Mouse (Mus musculus) adipose tissue, adult 10 weeks (tissue): Measurements from ENCODE around the gene Dnajc16. TPM values are rescaled to one million over a fixed set of nuclear protein-coding genes. Genes with fewer than 3 reads are reported as not detected.

Experiments used
- polyA plus RNA-seq: library from polyadenylated mRNA; stranded (reverse); fragments of 350-450 nt; fragmentation: Illumina TruSeq; extraction: RNeasy Lipid Tissue Mini Kit (QIAGEN cat#74804); gene quantifications from one replicate; pipeline ENCODE4 v1.2.3, GENCODE M21; 2014; ENCODE audit warnings: low read depth, low replicate concordance

Gene Dnajc16
- 13.8 TPM for polyA plus RNA-seq

GRCm38 (mm10) chr4:141790524-141790990 lies at the start of gene Dnajc16:
Gene Dnajc16, minus strand, starts transcription at chr4:141790931.

GRCm38 (mm10) chr4:141826060-141826459 lies 35.3 kb upstream of the Dnajc16 start, which contains the start of gene Cela2a:
Gene Cela2a, minus strand, starts transcription at chr4:141826160.

GRCm38 (mm10) chr4:141793282-141794151 lies 2.8 kb upstream of the Dnajc16 start, which contains the start of gene Casp9:
Gene Casp9, plus strand, starts transcription at chr4:141793612.

GRCm38 (mm10) chr4:141746578-141747346 lies 44.0 kb downstream of the Dnajc16 start, which contains the start of gene Agmat:
Gene Agmat, plus strand, starts transcription at chr4:141746672.

GRCm38 (mm10) chr4:141722731-141723672 lies 67.7 kb downstream of the Dnajc16 start, which contains the start of gene Ddi2:
Gene Ddi2, minus strand, starts transcription at chr4:141723419.

Other genes starting within 250 kb of the Dnajc16 start
- 28.6 TPM for gene Fblim1, start 184.8 kb downstream of the Dnajc16 start, polyA plus RNA-seq
- gene Tmem82, start 172.3 kb downstream of the Dnajc16 start, polyA plus RNA-seq: 0.89 TPM
- gene Slc25a34, start 167.1 kb downstream of the Dnajc16 start, polyA plus RNA-seq: 1.7 TPM
- gene Plekhm2, start 126.0 kb downstream of the Dnajc16 start, polyA plus RNA-seq: 35.6 TPM
- gene Rsc1a1, start 105.3 kb downstream of the Dnajc16 start, polyA plus RNA-seq: 4.3 TPM
- 17.4 TPM for gene Ddi2, start 67.5 kb downstream of the Dnajc16 start, polyA plus RNA-seq
- gene Agmat, start 44.3 kb downstream of the Dnajc16 start, polyA plus RNA-seq: not detected
- gene Casp9, start 2.7 kb upstream of the Dnajc16 start, polyA plus RNA-seq: 27.0 TPM
- gene Cela2a, start 35.2 kb upstream of the Dnajc16 start, polyA plus RNA-seq: 1.7 TPM
- gene Ctrc, start 55.4 kb upstream of the Dnajc16 start, polyA plus RNA-seq: not detected
- gene Efhd2, start 84.0 kb upstream of the Dnajc16 start, polyA plus RNA-seq: 32.8 TPM
- 6.7 TPM for gene Fhad1, start 224.2 kb upstream of the Dnajc16 start, polyA plus RNA-seq